Mouse (Mus musculus) hindbrain, embryonic 15.5 days (tissue): Measurements from ENCODE around the gene Mpzl2. TPM values are rescaled to one million over a fixed set of nuclear protein-coding genes. Genes with fewer than 3 reads are reported as not detected.

Source experiments
- ATAC-seq: fragments of 200-750 bp; cut with Nextera tagmentation; 2 replicates; pipeline ENCODE4 v1.8.0; 2017; ENCODE audit warnings: low read depth, moderate number of reproducible peaks, moderate TSS enrichment; ENCODE audit not compliant: low FRiP score
- H3K27ac ChIP-seq: fragments of 300-500 bp; sonication (generic); replicated peaks from 2 replicates; pipeline ENCODE4 v1.5.1; 2015; ENCODE audit warnings: mild to moderate bottlenecking, inconsistent platforms
- H3K27me3 ChIP-seq: fragments of 300-500 bp; sonication (generic); 2 replicates; pipeline ENCODE4 v1.6.1; 2015; ENCODE audit warnings: control low read depth, inconsistent platforms
- H3K36me3 ChIP-seq: fragments of 300-500 bp; sonication (generic); 2 replicates; pipeline ENCODE4 v1.6.1; 2015; ENCODE audit warnings: control low read depth, inconsistent platforms
- H3K4me1 ChIP-seq: fragments of 300-500 bp; sonication (generic); replicated peaks from 2 replicates; pipeline ENCODE4 v1.6.1; 2015; ENCODE audit warnings: control low read depth, inconsistent platforms
- H3K4me2 ChIP-seq: fragments of 300-500 bp; sonication (generic); 2 replicates; pipeline ENCODE4 v1.6.1; 2015; ENCODE audit warnings: moderate library complexity, mild to moderate bottlenecking, inconsistent platforms
- H3K4me3 ChIP-seq: fragments of 300-500 bp; sonication (generic); 2 replicates; pipeline ENCODE4 v1.5.1; 2015; ENCODE audit warnings: mild to moderate bottlenecking, inconsistent platforms
- H3K9ac ChIP-seq: fragments of 300-500 bp; sonication (generic); 2 replicates; pipeline ENCODE4 v1.6.1; 2015; ENCODE audit warnings: inconsistent platforms
- H3K9me3 ChIP-seq: fragments of 300-500 bp; sonication (generic); 2 replicates; pipeline ENCODE4 v1.6.1; 2016; ENCODE audit warnings: control low read depth, inconsistent platforms
- WGBS: fragments of 180-500 bp; shearing (Covaris S2); methylation state at CpG from one replicate; pipeline ENCODE4 v1.1.7; 2015; 5-methylcytosine and 5-hydroxymethylcytosine counted together
- polyA plus RNA-seq: library from polyadenylated mRNA; unstranded; fragments of >200 nt; fragmentation: Nextera tagmentation; extraction: Ambion mirVana; gene quantifications from 2 replicates; pipeline ENCODE4 v1.2.1, GENCODE M21; 2015

Mpzl2 gene
- 2.6 and 3.3 TPM in 2 replicates for polyA plus RNA-seq

DNA sequence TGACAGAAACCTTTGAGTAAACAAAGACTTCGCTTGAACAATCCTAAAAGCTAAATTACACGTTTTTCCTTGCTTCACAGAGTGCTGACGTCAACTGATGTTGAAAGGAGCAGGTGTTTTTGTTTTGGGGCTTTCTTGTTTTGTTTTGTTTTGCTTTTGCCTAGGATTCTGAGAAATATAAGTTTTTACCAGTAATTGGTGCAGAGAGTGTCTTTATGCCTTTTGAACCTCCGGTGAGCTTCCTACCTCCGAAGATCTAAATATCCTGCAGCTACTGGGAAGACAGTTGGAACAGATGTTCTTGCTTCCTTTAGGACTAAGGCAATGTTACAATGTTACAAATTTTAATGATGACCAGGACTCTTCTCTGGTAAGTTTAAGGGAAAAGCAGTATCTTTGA is at the start of gene Mpzl2:
TSS of gene Mpzl2 (plus strand) at position 301 of the 400 bp plus-strand sequence.
- H3K4me1 ChIP-seq, result no peaks in the 10 kb centered on the region
- H3K9ac ChIP-seq, result no peak within 1 kb of the TSS
- ATAC-seq, result no peak
- H3K9me3 ChIP-seq, result no peaks in the 10 kb centered on the region
- no peak within 1 kb of the TSS for H3K4me3 ChIP-seq
- peaks cover 63% of the 10 kb centered on the region for H3K27me3 ChIP-seq
- no peak within 1 kb of the TSS for H3K27ac ChIP-seq
- WGBS, result 67% methylated on average over 5 of the region's 5 CpGs
- H3K4me2 ChIP-seq, result peak within 1 kb of the TSS; percentile 28; the same call in 1 of the 2 replicates
- no peaks in the 10 kb centered on the region for H3K36me3 ChIP-seq

DNA sequence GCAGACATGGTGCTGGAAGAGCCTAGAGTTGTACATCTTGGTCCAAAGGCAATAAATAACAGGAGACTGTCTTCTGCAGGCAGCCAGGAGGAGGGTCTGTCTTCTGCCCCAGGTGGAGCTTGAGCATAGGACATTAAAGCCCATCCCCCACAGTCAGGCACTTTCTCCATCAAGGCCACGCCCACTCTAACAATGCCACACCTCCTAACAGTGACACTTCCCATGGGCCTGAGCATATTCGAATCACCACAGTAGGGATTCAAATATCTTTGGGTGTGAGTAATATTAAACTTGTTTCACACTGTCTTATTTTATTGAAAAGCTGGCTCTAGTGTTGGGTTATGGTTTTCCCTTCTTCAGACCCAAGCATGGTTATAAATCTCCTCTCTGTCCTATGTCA is 47.8 kb upstream of the Mpzl2 start:
- Histone ChIP-seq H3K4me3 (no peak overlapping the region), H3K4me1 (no peaks in the 10 kb centered on the region), H3K36me3 (no peaks in the 10 kb centered on the region), H3K4me2 (no peak overlapping the region), H3K9ac (no peak overlapping the region), H3K27ac (no peak overlapping the region), H3K27me3 (no peaks in the 10 kb centered on the region), H3K9me3 (no peaks in the 10 kb centered on the region)
- no peak for ATAC-seq
- WGBS, result 81% methylated on average over 2 of the region's 2 CpGs

DNA sequence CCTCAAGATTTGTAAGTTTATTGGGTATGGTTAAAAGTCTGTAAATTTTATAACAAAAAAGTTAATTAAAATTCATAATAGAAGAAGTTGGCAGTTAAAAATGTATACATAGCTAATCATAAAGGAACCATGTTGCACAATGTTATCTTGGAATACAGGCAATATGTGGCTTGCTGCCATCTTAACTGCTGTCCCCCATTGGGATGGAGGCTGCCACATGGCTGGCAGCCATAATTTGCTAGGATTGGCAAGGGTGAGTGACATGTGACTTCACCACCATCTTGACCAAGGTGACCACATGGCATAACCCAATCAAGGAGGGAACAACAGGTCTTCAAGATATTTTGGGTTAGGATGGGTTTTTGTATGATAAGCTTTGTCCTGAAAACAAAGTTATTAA is 47.3 kb upstream of the Mpzl2 start:
- Histone ChIP-seq H3K9ac (no peak overlapping the region), H3K27me3 (no peaks in the 10 kb centered on the region), H3K4me3 (no peak overlapping the region), H3K9me3 (no peaks in the 10 kb centered on the region), H3K4me1 (no peaks in the 10 kb centered on the region), H3K27ac (no peak overlapping the region), H3K36me3 (no peaks in the 10 kb centered on the region), H3K4me2 (no peak overlapping the region)
- ATAC-seq, result no peak

DNA sequence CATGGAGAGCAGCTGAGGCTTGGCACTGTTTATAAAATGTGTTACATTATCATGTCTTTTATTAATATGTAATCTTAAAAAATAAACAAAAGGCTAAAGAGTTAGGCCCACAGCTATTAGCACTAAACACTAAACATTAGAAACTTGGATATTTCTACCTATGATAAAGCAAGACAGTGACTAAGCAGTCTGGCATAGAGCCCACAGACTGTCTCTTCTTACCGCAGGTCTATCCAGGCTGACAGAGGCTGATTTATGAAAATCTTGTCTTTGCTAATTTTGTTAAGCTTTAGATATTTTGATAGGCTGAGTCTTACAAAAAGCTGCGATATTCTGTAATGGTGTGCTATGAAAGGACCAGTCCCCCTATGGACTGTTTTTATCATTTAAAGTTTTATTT is 46.3 kb upstream of the Mpzl2 start:
- 90% methylated on average over 2 of the region's 2 CpGs for WGBS
- Histone ChIP-seq H3K27ac (no peak overlapping the region), H3K4me2 (no peak overlapping the region), H3K4me1 (no peaks in the 10 kb centered on the region), H3K27me3 (no peaks in the 10 kb centered on the region), H3K9ac (no peak overlapping the region), H3K4me3 (no peak overlapping the region), H3K36me3 (no peaks in the 10 kb centered on the region), H3K9me3 (no peaks in the 10 kb centered on the region)
- ATAC-seq, result no peak

DNA sequence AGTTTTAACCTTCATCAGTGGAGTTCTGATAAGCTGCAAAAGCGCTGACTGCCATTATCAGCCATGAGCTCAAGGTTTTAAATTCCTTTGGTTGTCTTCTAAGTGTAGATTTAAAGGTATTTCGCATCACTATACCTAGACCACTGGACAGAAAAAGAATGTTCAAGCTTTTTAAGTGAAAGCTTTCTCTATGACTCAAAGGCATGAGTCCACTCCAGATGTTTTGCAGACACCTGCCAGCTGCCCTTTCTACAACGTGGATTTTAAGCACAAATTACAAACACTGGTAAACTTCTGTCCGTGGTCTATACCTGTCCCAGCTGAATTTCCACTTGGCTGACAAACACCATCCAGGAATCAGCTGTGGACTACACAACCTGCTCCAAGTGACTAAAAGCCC is 44.6 kb upstream of the Mpzl2 start:
- Histone ChIP-seq H3K4me2 (no peak overlapping the region), H3K4me1 (no peaks in the 10 kb centered on the region), H3K4me3 (no peak overlapping the region), H3K27ac (no peak overlapping the region), H3K9ac (no peak overlapping the region), H3K36me3 (no peaks in the 10 kb centered on the region), H3K9me3 (no peaks in the 10 kb centered on the region), H3K27me3 (no peaks in the 10 kb centered on the region)
- ATAC-seq, result no peak
- WGBS, result 85% methylated on average over 4 of the region's 4 CpGs

DNA sequence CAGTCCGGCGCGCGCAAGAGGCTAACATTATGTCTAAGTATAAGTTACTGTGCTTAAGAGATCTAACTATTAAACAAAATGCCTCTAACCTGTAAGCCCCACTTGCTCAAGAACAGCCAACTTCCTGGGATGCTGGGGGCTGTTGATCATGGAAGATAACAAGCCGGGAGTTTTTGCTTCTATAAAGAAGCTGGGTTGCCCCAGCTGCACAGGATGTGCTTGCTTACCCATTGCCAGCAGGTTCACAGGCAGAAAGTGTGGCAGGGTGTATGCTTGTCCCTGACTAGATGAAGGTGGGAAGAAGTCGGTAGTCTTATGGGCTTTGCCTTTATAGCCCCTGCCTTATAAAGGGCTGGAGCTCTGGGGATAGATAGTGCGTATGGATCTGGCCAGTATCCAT is 43.0 kb upstream of the Mpzl2 start:
- Histone ChIP-seq H3K4me2 (no peak overlapping the region), H3K27me3 (no peaks in the 10 kb centered on the region), H3K4me1 (no peaks in the 10 kb centered on the region), H3K36me3 (no peaks in the 10 kb centered on the region), H3K4me3 (no peak overlapping the region), H3K27ac (no peak overlapping the region), H3K9me3 (no peaks in the 10 kb centered on the region), H3K9ac (no peak overlapping the region)
- ATAC-seq, result no peak
- WGBS, result 95% methylated on average over 7 of the region's 7 CpGs

DNA sequence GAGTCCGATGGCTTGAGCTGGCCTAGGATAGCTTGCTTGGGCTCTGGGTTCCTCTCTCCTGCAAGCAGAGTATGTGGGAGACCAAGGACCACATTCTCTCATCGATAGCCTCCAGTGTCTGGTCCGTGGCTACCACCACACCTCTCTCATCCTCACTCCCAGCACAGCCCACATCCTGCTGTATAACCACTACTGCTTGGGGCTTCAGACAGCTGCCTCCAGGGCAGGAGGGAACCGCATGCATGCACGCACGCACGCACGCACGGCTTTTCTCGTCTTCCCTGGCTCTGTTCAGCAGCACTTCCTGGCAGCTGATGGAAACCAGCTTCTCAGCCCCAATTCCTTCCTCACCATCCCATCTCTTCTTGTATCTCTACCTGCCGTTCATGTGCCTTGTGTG is 41.5 kb upstream of the Mpzl2 start:
- WGBS, result 84% methylated on average over 11 of the region's 11 CpGs
- no peak overlapping the region for H3K9ac ChIP-seq
- H3K4me2 ChIP-seq, result no peak overlapping the region
- no peaks in the 10 kb centered on the region for H3K27me3 ChIP-seq
- no peak overlapping the region for H3K4me3 ChIP-seq
- no peaks in the 10 kb centered on the region for H3K9me3 ChIP-seq
- H3K27ac ChIP-seq, result no peak overlapping the region
- ATAC-seq, result no peak
- H3K36me3 ChIP-seq, result no peaks in the 10 kb centered on the region
- no peaks in the 10 kb centered on the region for H3K4me1 ChIP-seq

DNA sequence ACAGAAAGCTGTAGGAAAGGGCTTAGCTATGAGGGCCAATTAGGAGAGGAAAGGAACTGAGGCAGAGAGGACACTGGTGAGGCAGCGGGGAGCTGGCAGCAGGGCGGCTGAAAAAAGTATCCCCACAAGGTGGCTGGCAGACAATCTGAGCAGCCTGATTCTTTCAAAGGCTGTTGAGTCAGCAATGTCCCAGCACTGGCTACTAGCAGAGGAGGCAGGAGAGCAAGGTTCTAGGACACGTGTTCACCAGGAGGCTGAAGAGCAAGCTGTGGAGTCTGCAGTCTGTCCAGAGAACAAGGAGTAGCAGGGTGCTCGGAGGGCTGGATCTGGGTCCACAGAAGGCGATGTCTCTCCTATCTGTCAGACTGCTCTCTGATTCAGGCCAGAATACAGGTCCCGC is 40.4 kb upstream of the Mpzl2 start:
- WGBS, result 60% methylated on average over 6 of the region's 6 CpGs

DNA sequence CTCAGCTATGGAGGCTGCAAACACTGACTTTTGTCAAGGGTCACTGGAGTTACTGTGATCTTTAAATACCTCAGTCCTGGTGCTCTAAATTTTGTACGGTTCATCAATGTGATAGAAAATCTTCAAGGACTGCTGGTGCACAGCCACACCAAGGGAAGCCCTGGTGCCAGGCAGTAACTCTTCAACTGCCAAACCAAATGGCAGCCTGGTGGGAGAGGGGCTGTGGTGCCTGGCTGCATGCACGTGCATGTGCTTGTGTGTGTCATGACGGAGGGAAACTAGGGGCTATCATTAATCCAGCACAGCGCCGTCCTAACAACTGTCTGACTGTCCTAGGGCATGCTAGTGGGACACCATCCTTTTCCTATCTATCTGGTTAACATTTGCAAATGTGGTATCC is 39.8 kb upstream of the Mpzl2 start:
- ATAC-seq, result no peak
- no peak overlapping the region for H3K4me3 ChIP-seq
- H3K9ac ChIP-seq, result no peak overlapping the region
- no peak overlapping the region for H3K27ac ChIP-seq
- H3K36me3 ChIP-seq, result no peaks in the 10 kb centered on the region
- H3K4me1 ChIP-seq, result no peaks in the 10 kb centered on the region
- H3K27me3 ChIP-seq, result no peaks in the 10 kb centered on the region
- H3K4me2 ChIP-seq, result no peak overlapping the region
- H3K9me3 ChIP-seq, result no peaks in the 10 kb centered on the region
- WGBS, result 81% methylated on average over 5 of the region's 5 CpGs

More for the DNA sequence above, 40.4 kb upstream of the Mpzl2 start:
- H3K27me3 ChIP-seq, result no peaks in the 10 kb centered on the region
- no peaks in the 10 kb centered on the region for H3K4me1 ChIP-seq
- H3K4me2 ChIP-seq, result no peak overlapping the region
- H3K36me3 ChIP-seq, result no peaks in the 10 kb centered on the region
- ATAC-seq, result no peak
- no peak overlapping the region for H3K27ac ChIP-seq
- no peak overlapping the region for H3K9ac ChIP-seq
- H3K9me3 ChIP-seq, result no peaks in the 10 kb centered on the region
- H3K4me3 ChIP-seq, result no peak overlapping the region

DNA sequence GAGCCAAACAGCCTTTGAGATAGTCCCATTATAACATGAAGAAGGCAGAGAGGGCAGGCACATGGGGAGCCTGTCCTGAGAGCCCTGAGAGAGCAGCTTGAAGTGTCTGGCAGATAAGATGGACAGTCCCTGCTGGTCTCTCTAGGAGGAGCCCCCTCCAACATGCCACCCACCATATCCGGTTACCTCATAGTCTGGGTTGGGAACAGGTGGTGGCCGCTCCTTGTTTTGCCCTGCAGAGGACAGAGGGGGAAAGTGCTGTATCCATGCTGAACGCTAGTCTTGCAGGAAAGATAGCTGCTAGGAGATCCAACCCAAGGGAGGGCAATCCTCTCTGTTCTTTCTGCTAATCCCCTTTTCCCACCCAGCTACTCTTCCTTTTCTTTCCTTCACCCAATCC is 39.4 kb upstream of the Mpzl2 start:
- Histone ChIP-seq H3K36me3 (no peaks in the 10 kb centered on the region), H3K9me3 (no peaks in the 10 kb centered on the region), H3K4me1 (no peaks in the 10 kb centered on the region), H3K9ac (no peak overlapping the region), H3K4me2 (no peak overlapping the region), H3K27me3 (no peaks in the 10 kb centered on the region), H3K27ac (no peak overlapping the region), H3K4me3 (no peak overlapping the region)
- 80% methylated on average over 3 of the region's 3 CpGs for WGBS
- no peak for ATAC-seq

DNA sequence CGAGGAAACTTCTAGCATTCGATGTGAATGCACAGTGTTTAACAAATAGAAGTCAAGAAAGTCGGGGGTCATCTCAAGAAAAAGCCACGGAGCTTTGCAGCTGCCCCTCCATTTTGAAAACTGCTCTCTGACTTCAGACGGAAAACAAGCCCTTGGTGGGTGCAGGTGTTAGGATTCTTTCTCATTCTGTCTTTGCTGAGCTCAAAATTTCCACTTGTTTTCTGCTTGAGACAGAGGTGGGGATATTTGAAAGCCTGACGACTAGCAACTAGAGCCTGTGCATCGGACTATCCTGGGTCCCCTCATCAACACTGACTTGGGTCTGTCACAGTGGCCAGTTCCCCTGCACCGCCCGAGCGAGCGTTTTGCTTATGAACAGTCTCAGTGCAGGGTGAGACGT is 32.2 kb upstream of the Mpzl2 start:
- H3K36me3 ChIP-seq, result no peaks in the 10 kb centered on the region
- H3K27ac ChIP-seq, result no peak overlapping the region
- no peaks in the 10 kb centered on the region for H3K27me3 ChIP-seq
- WGBS, result 82% methylated on average over 12 of the region's 12 CpGs
- no peak for ATAC-seq
- no peaks in the 10 kb centered on the region for H3K9me3 ChIP-seq
- H3K4me3 ChIP-seq, result no peak overlapping the region
- H3K4me2 ChIP-seq, result no peak overlapping the region
- no peaks in the 10 kb centered on the region for H3K4me1 ChIP-seq
- no peak overlapping the region for H3K9ac ChIP-seq

DNA sequence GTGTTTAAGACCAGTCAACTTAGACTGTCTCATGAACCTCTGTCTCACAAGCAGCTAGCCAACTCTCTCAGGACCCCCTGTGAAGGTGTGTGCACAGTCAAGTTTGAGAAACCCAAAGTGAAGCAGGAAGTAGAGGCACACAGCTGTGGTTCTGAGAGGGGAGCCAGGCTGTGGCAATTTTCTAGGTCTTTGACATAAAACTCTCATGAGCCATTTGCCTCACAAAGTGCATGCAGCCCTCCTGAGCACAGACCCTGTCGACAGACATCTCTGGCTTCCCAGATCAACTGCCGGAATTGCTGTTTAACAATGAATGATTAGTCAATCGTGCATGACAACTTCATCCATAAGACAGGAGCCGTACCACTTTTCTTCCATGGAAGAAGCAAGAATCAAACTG is 31.3 kb upstream of the Mpzl2 start:
- ATAC-seq, result no peak
- H3K27me3 ChIP-seq, result no peaks in the 10 kb centered on the region
- H3K4me2 ChIP-seq, result no peak overlapping the region
- no peaks in the 10 kb centered on the region for H3K4me1 ChIP-seq
- H3K9ac ChIP-seq, result no peak overlapping the region
- WGBS, result 66% methylated on average over 4 of the region's 4 CpGs
- no peak overlapping the region for H3K4me3 ChIP-seq
- H3K9me3 ChIP-seq, result no peaks in the 10 kb centered on the region
- H3K27ac ChIP-seq, result no peak overlapping the region
- H3K36me3 ChIP-seq, result no peaks in the 10 kb centered on the region

DNA sequence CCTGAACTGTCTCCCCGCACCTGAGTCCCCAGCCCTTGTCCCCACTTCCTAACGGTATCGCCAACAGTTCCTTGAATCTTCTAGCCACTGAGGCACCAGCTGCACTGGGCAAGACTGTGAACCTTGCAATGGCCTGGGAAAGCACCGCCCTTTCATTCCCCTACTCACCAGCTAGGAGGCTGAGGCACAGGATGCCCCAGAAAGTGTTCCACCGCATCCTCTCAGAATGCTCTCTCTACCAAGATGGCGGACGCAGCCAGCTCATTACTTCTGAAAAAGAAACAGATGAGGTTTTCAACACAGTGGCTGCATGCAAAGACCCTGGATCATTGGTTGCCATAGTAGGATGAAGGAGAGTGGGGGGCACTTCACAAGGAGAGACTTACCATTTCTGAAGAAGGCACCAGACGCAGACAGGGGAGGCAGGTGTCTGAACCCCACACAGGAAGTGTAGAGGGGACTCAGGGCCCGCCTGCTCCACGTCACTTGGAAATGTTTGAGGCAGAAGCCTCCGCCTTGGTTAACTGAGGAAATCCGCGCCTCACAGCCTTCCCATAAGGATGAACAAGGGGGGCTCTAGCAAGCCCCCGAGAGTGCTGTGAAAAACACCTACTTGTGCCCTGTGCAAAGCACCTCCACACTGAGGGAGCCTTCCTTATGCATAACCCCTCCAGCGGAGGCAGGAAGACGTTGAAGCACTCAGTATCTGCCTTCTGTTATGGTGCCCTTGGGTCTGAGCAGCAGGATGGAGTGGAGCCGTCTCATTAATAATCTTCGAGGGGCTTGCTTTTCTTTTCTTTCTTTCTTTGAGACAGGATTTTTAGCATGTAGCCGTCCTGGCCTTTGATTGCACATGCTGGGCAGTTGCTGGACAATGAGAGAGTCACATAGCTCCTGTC is 30.2 kb upstream of the Mpzl2 start, which contains the start of gene Cd3e:
TSS of gene Cd3e (minus strand) at position 448 of the 899 bp plus-strand sequence.
- Histone ChIP-seq H3K9me3 (no peaks in the 10 kb centered on the region), H3K4me1 (no peaks in the 10 kb centered on the region), H3K36me3 (no peaks in the 10 kb centered on the region), H3K9ac (no peak within 1 kb of the TSS), H3K27me3 (no peaks in the 10 kb centered on the region), H3K4me2 (no peak within 1 kb of the TSS), H3K27ac (no peak within 1 kb of the TSS), H3K4me3 (no peak within 1 kb of the TSS)
- WGBS, result 83% methylated on average over 19 of the region's 19 CpGs
- ATAC-seq, result no peak
